Mouse (Mus musculus) ES-E14 (cell line): ENCODE results near the gene Notch1. TPM values are rescaled to one million over a fixed set of nuclear protein-coding genes. Genes with fewer than 3 reads are reported as not detected.

Experiments
- DNase-seq: peaks from one replicate; pipeline ENCODE4 v3.0.0-alpha.2; 2013; ENCODE audit warnings: low read depth, low spot score
- H3K27ac ChIP-seq: 2 replicates; pipeline ENCODE4 v1.5.1; 2012; ENCODE audit warnings: low read depth, mild to moderate bottlenecking, low read length, moderate library complexity, mixed read lengths; ENCODE audit not compliant: poor library complexity, insufficient read depth, severe bottlenecking
- H3K36me3 ChIP-seq: 2 replicates; pipeline ENCODE4 v1.6.1; 2012; ENCODE audit warnings: mild to moderate bottlenecking, low read length, moderate library complexity, mixed read lengths; ENCODE audit not compliant: control insufficient read depth, poor library complexity, insufficient read depth, severe bottlenecking
- H3K4me1 ChIP-seq, 2 experiments: fragments of 150-350 bp in 1 of 2; sonication (generic) in 1 of 2; 2 replicates each; pipeline ENCODE4 v1.6.1; 2012; ENCODE audit warnings: low read length in 2 of 2, mild to moderate bottlenecking in 1 of 2, mixed read lengths in 1 of 2; ENCODE audit not compliant: control insufficient read depth in 2 of 2, insufficient read depth in 2 of 2, poor library complexity in 1 of 2
- H3K4me3 ChIP-seq, 2 experiments: fragments of 150-350 bp in 1 of 2; sonication (generic) in 1 of 2; 2 replicates each; pipeline ENCODE4 v1.5.1; 2012; ENCODE audit warnings: low read length in 2 of 2, low read depth in 1 of 2, mild to moderate bottlenecking in 1 of 2, mixed read lengths in 1 of 2; ENCODE audit not compliant: insufficient read depth in 1 of 2, poor library complexity in 1 of 2, severe bottlenecking in 1 of 2
- H3K9ac ChIP-seq: 2 replicates; pipeline ENCODE4 v1.6.1; 2012; ENCODE audit warnings: low read depth, mild to moderate bottlenecking, low read length, mixed read lengths; ENCODE audit not compliant: poor library complexity, insufficient read depth, severe bottlenecking
- H3K9me3 ChIP-seq: fragments of 150-350 bp; sonication (generic); 2 replicates; pipeline ENCODE4 v1.6.1; 2012; ENCODE audit warnings: low read depth, mild to moderate bottlenecking, low read length; ENCODE audit not compliant: control insufficient read depth, insufficient read depth
- HCFC1 ChIP-seq: IDR thresholded peaks from 2 replicates; pipeline ENCODE4 v1.6.1; 2012; ENCODE audit warnings: low read length, inconsistent platforms, borderline replicate concordance; ENCODE audit not compliant: insufficient read depth
- MAFK ChIP-seq: IDR thresholded peaks from 2 replicates; pipeline ENCODE4 v1.6.1; 2014; ENCODE audit warnings: mild to moderate bottlenecking, low read depth, low read length, inconsistent platforms; ENCODE audit not compliant: insufficient read depth
- in situ Hi-C, 2 experiments: fragments of 600-800 bp; cut with MboI; formaldehyde crosslinking; loops; one replicate each; pipeline ENCODE4 v1.15.1; 2025; ENCODE audit warnings: low sequenced_read_pairs in 2 of 2, inconsistent platforms in 1 of 2; ENCODE audit not compliant: unreplicated experiment in 2 of 2
- total RNA-seq: library from RNA; depleted of rRNA; stranded (reverse); fragments of 300-350 nt; gene quantifications from 2 replicates; pipeline ENCODE4 v1.2.3, GENCODE M21; 2012; rRNA removed

Gene Notch1
- total RNA-seq, 1 experiment = 34.9 TPM

DNA sequence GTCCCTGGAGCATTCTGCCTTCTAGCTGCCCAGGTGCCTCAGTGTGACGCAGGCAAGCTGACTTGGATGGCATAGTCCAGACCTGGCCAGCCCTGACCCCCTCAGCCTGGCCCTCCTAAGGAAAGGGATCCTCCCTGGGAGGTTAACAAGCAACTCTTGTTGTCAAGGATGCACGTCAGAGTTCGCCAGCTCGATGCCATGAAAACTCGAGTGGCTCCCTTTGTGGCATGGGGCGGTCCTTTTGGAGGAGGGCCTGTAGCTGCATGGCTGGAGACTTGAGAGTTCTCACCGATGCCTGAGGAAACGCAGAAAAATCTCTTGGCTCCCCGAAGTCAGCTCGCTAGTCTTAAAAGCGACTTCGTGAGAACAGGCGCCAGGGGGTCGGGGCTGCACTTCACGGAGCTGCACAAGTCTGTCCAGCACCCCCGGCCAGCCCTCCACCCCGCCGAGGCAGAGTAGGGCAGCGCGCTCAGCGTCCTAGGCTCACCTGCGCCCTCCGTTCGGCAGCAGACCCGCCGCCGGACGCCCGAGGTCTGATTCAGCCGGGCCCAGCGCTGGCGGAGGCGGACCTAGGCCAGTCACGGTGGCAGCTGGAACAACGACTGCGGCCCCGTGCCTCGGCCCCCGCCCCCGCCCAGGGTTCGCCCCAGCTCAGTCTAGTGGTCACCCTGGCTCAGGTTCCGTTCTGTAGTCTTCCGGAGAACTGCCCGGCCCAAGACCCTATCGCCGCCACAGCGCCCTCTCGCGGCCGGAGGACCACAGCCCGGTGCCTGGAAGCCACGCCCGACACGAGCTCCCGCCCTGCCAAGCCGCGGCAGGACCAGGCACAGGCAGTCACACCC lies 107.7 kb downstream of the Notch1 start, which contains the start of gene Inpp5e:
Gene Inpp5e, minus strand, starts transcription at position 689 of the 842 bp plus-strand sequence.
- in situ Hi-C loops = no loop called here
- no peak within 1 kb of the TSS for H3K27ac ChIP-seq
- DNase-seq = peak; percentile 85
- peaks cover 0 to 5% of the 10 kb centered on the region in 2 experiments; a peak in 1 of 4 replicates for H3K4me1 ChIP-seq
- H3K36me3 ChIP-seq = peaks cover 15% of the 10 kb centered on the region
- H3K9me3 ChIP-seq = no peaks in the 10 kb centered on the region
- peak within 1 kb of the TSS; percentile 82 to 91 for H3K4me3 ChIP-seq
- TF ChIP-seq MAFK = no peak
- TF ChIP-seq HCFC1 = peak; percentile 68; the same call in 1 of the 2 replicates
- H3K9ac ChIP-seq = peak within 1 kb of the TSS; percentile 83

Other genes starting within 250 kb of the Notch1 start
- 0.18 and 0.90 TPM in 2 replicates for gene Ccdc187, start 222.1 kb downstream of the Notch1 start, total RNA-seq
- gene Gpsm1, start 201.1 kb downstream of the Notch1 start, total RNA-seq = 9.4 and 13.9 TPM in 2 replicates
- gene Dnlz, start 164.6 kb downstream of the Notch1 start, total RNA-seq = 6.8 and 8.0 TPM in 2 replicates
- gene Card9, start 155.7 kb downstream of the Notch1 start, total RNA-seq = 0.76 and 1.6 TPM in 2 replicates
- gene Snapc4, start 136.0 kb downstream of the Notch1 start, total RNA-seq = 79.2 and 128 TPM in 2 replicates
- gene Entr1, start 127.3 kb downstream of the Notch1 start, total RNA-seq = 87.8 and 90.4 TPM in 2 replicates
- gene Pmpca, start 127.3 kb downstream of the Notch1 start, total RNA-seq = 133 and 149 TPM in 2 replicates
- gene Inpp5e, start 107.5 kb downstream of the Notch1 start, total RNA-seq = 10.4 and 13.6 TPM in 2 replicates
- 47.3 and 62.5 TPM in 2 replicates for gene Sec16a, start 71.4 kb downstream of the Notch1 start, total RNA-seq
- gene Egfl7, start 63.4 kb upstream of the Notch1 start, total RNA-seq = 104 and 156 TPM in 2 replicates
- gene Gm20532, start 70.0 kb upstream of the Notch1 start, total RNA-seq = not detected in 2 replicates
- gene Agpat2, start 87.8 kb upstream of the Notch1 start, total RNA-seq = 60.4 and 88.2 TPM in 2 replicates
- 24.6 and 46.6 TPM in 2 replicates for gene Fam69b, start 111.8 kb upstream of the Notch1 start, total RNA-seq
- not detected in 2 replicates for gene Lcn4, start 154.6 kb upstream of the Notch1 start, total RNA-seq